Mouse (Mus musculus) small intestine, adult 2 months (tissue): Measurements from ENCODE around the gene Atp2b1.

Experiments
- CTCF ChIP-seq: fragments of 200-500 bp; IDR thresholded peaks from 2 replicates; pipeline ENCODE4 v1.5.1; 2012; ENCODE audit warnings: low read depth, mild to moderate bottlenecking, control low read depth, inconsistent platforms, low read length, moderate library complexity, mixed read lengths; ENCODE audit not compliant: insufficient replicate concordance, insufficient read length; ENCODE audit errors: extremely low read depth
- POLR2A ChIP-seq: fragments of 200-500 bp; IDR thresholded peaks from 2 replicates; pipeline ENCODE4 v1.6.1; 2012; ENCODE audit warnings: low read depth, mild to moderate bottlenecking, control low read depth, inconsistent platforms, low read length, moderate library complexity

DNA sequence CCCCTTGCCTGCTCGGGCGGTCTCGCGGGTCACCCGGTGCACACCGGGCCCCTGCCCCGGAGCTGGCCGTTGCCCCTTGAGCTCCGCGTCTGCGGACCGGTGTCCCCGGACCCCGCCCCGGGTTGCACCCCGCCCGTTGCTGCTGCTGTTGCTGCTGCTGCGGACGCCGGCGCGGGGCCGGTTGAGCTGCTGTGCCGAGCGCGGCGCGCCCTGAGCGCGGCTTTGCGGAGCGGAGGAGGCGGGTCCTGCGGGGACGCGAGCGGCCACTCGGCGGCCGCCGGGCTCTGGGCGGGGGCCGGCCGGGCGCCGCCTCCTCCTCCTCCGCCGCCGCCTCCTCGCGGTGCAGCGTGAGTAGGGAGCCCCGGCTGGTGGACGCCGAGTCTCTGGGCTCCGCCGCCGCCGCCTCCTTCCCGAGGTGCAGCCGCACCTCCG lies 620 bp downstream of the Atp2b1 start:
- TF ChIP-seq CTCF (0 out of 2 replicates have a peak, but pooled peaks have one; percentile 11), POLR2A (peak; percentile 86; the same call in 1 of the 2 replicates)
